Mouse (Mus musculus): ENCODE measurements around the gene Tsku. TPM values are rescaled to one million over a fixed set of nuclear protein-coding genes. Genes with fewer than 3 reads are reported as not detected.

Gene Tsku
- polyA plus RNA-seq, 1 experiment from 2014 or later: 9.3 TPM

GRCm38 (mm10) chr7:98354921-98355310, 6.2 kb downstream of the Tsku start:
- no peak overlapping the region for H3K9ac ChIP-seq
- no peak for ATAC-seq (ENCODE audit: low FRiP score, low read depth)
- 0 out of 2 replicates have a peak overlapping the region, but pooled peaks have one; percentile 5 for H3K27ac ChIP-seq (replicated peaks)
- H3K9me3 ChIP-seq: no peaks in the 10 kb centered on the region
- no peak overlapping the region for H3K4me2 ChIP-seq
- H3K4me3 ChIP-seq: no peak overlapping the region
- WGBS: 53% methylated on average over 4 of the region's 4 CpGs
- H3K36me3 ChIP-seq: peaks cover 4% of the 10 kb centered on the region; the same call in 1 of the 2 replicates
- no peaks in the 10 kb centered on the region for H3K27me3 ChIP-seq
- peaks cover 60% of the 10 kb centered on the region for H3K4me1 ChIP-seq (replicated peaks)

DNA sequence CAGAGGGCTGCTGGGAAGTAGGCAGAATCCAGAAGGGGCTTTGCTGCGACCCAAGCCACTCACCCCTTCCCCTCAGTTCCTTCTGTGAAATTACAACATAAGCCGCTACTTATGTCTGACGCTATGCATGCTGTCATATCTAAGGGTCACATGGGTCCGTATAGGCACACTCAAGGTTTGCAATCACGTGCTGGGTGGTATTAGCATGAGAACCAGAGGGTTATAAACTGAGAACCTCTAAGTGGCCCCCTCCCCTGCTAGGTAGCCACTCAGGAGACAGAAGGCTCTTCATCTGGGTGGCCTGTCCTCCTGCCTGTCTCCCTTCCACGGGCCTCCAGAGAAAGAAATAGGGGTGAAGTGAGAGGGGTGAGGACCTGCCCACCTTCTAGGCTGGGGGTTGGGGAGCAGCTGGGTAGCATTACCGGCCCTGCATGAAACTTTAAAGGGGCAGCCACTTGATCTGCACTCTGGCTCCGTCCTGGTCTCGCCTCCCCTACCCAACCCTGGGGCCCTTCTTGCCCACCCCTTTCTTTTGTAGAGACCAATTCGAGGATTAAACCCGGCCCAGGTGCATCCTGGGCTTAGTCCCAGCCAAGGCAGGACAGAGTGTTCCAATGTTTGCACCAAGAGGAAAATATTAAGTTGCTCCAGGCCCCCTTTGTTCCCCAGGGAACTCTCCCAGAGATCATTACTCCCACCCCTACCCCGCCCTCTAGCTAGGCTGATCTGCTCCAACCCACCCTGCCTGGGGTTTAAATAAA, 6.8 kb downstream of the Tsku start:
- H3K27me3 ChIP-seq: no peaks in the 10 kb centered on the region
- H3K27ac ChIP-seq (replicated peaks): no peak overlapping the region
- no peaks in the 10 kb centered on the region for H3K9me3 ChIP-seq
- 38% methylated on average over 12 of the region's 12 CpGs for WGBS
- H3K4me2 ChIP-seq: no peak overlapping the region
- no peak overlapping the region for H3K4me3 ChIP-seq
- no peak overlapping the region for H3K9ac ChIP-seq
- peaks cover 54% of the 10 kb centered on the region for H3K4me1 ChIP-seq (replicated peaks)
- ATAC-seq (ENCODE audit: low FRiP score, low read depth): no peak; the same call in 1 of the 2 replicates
- peaks cover 4% of the 10 kb centered on the region; the same call in 1 of the 2 replicates for H3K36me3 ChIP-seq

- Histone ChIP-seq H3K9me3 (no peaks in the 10 kb centered on the region), H3K27me3 (no peaks in the 10 kb centered on the region), H3K4me1 (replicated peaks) (peaks cover 47% of the 10 kb centered on the region), H3K36me3 (peaks cover 4% of the 10 kb centered on the region; the same call in 1 of the 2 replicates), H3K4me2 (no peak overlapping the region), H3K9ac (no peak overlapping the region), H3K4me3 (no peak overlapping the region), H3K27ac (replicated peaks) (no peak overlapping the region)
- no peak for ATAC-seq (ENCODE audit: low FRiP score, low read depth)
- WGBS: 82% methylated on average over 5 of the region's 5 CpGs
These were observed 7.5 kb downstream of the Tsku start for GRCm38 (mm10) chr7:98353616-98354015.

DNA sequence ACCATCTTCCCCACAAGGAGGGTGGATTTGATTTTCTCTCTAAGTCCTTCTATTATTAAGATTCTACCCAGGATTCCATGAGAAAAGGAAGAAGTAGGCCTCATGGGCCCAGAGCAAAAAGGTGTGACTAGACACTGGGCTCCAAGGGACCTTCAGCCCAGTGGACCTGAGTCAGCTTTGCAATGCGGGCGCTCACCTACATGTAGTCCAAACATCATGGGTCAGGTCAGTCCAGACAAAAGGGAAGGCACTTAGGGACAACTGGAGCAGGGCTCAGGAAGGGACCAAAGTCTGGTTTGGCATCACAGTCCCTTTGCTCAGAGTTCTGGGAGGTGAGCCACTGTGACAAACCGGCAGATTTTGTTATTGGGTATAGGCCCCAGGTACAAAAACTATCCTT, 9.6 kb downstream of the Tsku start:
- Histone ChIP-seq H3K4me1 (replicated peaks) (peaks cover 30% of the 10 kb centered on the region), H3K4me3 (no peak overlapping the region), H3K36me3 (peaks cover 4% of the 10 kb centered on the region; the same call in 1 of the 2 replicates), H3K9me3 (no peaks in the 10 kb centered on the region), H3K27me3 (no peaks in the 10 kb centered on the region), H3K9ac (no peak overlapping the region), H3K4me2 (no peak overlapping the region), H3K27ac (replicated peaks) (no peak overlapping the region)
- no peak for ATAC-seq (ENCODE audit: low FRiP score, low read depth)
- WGBS: 96% methylated on average over 3 of the region's 3 CpGs

- peaks cover 13% of the 10 kb centered on the region for H3K4me1 ChIP-seq (replicated peaks)
- H3K27ac ChIP-seq (replicated peaks): no peak overlapping the region
- no peaks in the 10 kb centered on the region for H3K27me3 ChIP-seq
- H3K9me3 ChIP-seq: no peaks in the 10 kb centered on the region
- H3K4me2 ChIP-seq: no peak overlapping the region
- WGBS: 90% methylated on average over 6 of the region's 6 CpGs
- peaks cover 4% of the 10 kb centered on the region; the same call in 1 of the 2 replicates for H3K36me3 ChIP-seq
- ATAC-seq (ENCODE audit: low FRiP score, low read depth): no peak
- no peak overlapping the region for H3K9ac ChIP-seq
- no peak overlapping the region for H3K4me3 ChIP-seq
These were observed 11.3 kb downstream of the Tsku start for GRCm38 (mm10) chr7:98349821-98350220.

GRCm38 (mm10) chr7:98349096-98349495, 12.0 kb downstream of the Tsku start:
- Histone ChIP-seq H3K9ac (no peak overlapping the region), H3K4me2 (no peak overlapping the region), H3K4me3 (no peak overlapping the region), H3K4me1 (replicated peaks) (peaks cover 5% of the 10 kb centered on the region), H3K9me3 (no peaks in the 10 kb centered on the region), H3K27ac (replicated peaks) (no peak overlapping the region), H3K36me3 (peaks cover 4% of the 10 kb centered on the region; the same call in 1 of the 2 replicates), H3K27me3 (no peaks in the 10 kb centered on the region)
- ATAC-seq (ENCODE audit: low FRiP score, low read depth): no peak
- 25% methylated on average over 5 of the region's 5 CpGs for WGBS

DNA sequence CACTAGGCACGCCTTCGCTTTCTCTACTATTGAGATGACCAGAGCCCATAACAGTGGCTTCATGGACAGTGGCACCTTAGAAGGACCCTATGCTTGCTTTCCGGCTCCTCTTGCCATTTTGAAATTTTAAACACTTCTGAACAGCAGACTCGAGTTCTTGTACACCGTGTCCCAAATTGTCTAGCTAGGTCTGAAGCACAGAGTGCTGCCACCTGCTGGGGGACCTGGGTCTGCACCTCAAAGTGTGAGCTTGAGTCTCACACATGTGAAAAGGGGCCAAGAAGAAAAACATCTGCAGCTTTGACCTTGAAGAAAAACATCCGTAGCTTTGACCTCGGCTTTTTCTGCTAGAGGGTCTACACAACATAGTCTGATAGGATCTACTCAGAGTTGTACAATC, 13.1 kb downstream of the Tsku start:
- Histone ChIP-seq H3K36me3 (peaks cover 4% of the 10 kb centered on the region; the same call in 1 of the 2 replicates), H3K9ac (no peak overlapping the region), H3K4me1 (replicated peaks) (0 out of 2 replicates have a peak, but pooled peaks cover 2% of the 10 kb centered on the region), H3K27me3 (no peaks in the 10 kb centered on the region), H3K9me3 (no peaks in the 10 kb centered on the region), H3K27ac (replicated peaks) (no peak overlapping the region), H3K4me2 (no peak overlapping the region), H3K4me3 (no peak overlapping the region)
- WGBS: 60% methylated on average over 7 of the region's 7 CpGs
- ATAC-seq (ENCODE audit: low FRiP score, low read depth): no peak

- no peak for ATAC-seq (ENCODE audit: low FRiP score, low read depth)
- H3K9me3 ChIP-seq: no peaks in the 10 kb centered on the region
- H3K4me2 ChIP-seq: no peak overlapping the region
- 89% methylated on average over 5 of the region's 5 CpGs for WGBS
- H3K4me3 ChIP-seq: no peak overlapping the region
- no peak overlapping the region for H3K27ac ChIP-seq (replicated peaks)
- H3K36me3 ChIP-seq: peaks cover 4% of the 10 kb centered on the region; the same call in 1 of the 2 replicates
- no peak overlapping the region for H3K9ac ChIP-seq
- H3K27me3 ChIP-seq: no peaks in the 10 kb centered on the region
- H3K4me1 ChIP-seq (replicated peaks): 0 out of 2 replicates have a peak, but pooled peaks cover 2% of the 10 kb centered on the region
These were observed 13.7 kb downstream of the Tsku start for GRCm38 (mm10) chr7:98347471-98347870.

DNA sequence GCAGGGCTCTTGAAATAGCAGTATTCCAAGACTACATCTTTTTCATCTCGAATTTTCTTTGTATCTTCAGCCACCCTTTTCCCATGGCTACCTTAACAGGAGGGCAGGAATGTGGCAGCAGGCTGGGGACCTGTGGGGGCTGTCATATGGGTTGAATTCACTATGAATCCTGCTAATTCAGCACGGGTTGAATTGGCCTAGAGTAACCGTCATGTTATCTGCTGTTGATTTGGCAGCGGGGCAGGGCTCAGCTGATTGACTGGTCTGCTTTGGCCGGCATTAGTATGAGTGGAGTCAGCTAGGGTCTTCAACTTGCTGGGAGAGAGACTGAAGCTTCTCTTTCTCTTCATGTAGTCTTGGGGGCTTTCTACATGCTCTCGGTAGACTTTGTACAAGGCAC, 16.1 kb downstream of the Tsku start:
- 43% methylated on average over 6 of the region's 6 CpGs for WGBS
- H3K9me3 ChIP-seq: no peaks in the 10 kb centered on the region
- H3K4me1 ChIP-seq (replicated peaks): 0 out of 2 replicates have a peak, but pooled peaks cover 4% of the 10 kb centered on the region
- no peak overlapping the region for H3K4me3 ChIP-seq
- no peak overlapping the region for H3K27ac ChIP-seq (replicated peaks)
- H3K36me3 ChIP-seq: peaks cover 1% of the 10 kb centered on the region; the same call in 1 of the 2 replicates
- no peak overlapping the region for H3K9ac ChIP-seq
- no peak for ATAC-seq (ENCODE audit: low FRiP score, low read depth)
- H3K4me2 ChIP-seq: no peak overlapping the region
- H3K27me3 ChIP-seq: no peaks in the 10 kb centered on the region

DNA sequence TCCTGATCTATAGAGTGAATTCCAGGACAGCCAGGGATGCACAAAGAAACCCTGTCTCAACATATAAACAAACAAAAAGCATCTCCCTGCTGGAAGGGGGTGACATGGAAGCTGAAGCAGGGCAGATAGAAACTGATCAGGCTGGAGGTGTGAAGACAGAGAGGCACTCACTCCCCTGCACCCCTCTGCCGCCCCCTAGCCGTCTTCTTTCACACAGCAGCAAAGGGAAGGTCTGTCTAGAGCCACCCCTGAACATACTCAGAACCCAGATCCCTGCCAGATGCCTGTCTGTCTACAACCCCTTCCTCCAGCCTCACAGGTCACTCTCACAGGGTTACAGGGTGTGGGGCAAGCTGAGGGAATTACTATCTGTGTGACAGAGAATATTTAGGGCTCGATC, 16.8 kb downstream of the Tsku start:
- H3K4me3 ChIP-seq: no peak overlapping the region
- 27% methylated on average over 3 of the region's 3 CpGs for WGBS
- H3K4me2 ChIP-seq: no peak overlapping the region
- H3K9ac ChIP-seq: no peak overlapping the region
- no peaks in the 10 kb centered on the region for H3K9me3 ChIP-seq
- ATAC-seq (ENCODE audit: low FRiP score, low read depth): no peak
- 0 out of 2 replicates have a peak, but pooled peaks cover 4% of the 10 kb centered on the region for H3K4me1 ChIP-seq (replicated peaks)
- H3K27ac ChIP-seq (replicated peaks): no peak overlapping the region
- no peaks in the 10 kb centered on the region for H3K36me3 ChIP-seq
- H3K27me3 ChIP-seq: no peaks in the 10 kb centered on the region

DNA sequence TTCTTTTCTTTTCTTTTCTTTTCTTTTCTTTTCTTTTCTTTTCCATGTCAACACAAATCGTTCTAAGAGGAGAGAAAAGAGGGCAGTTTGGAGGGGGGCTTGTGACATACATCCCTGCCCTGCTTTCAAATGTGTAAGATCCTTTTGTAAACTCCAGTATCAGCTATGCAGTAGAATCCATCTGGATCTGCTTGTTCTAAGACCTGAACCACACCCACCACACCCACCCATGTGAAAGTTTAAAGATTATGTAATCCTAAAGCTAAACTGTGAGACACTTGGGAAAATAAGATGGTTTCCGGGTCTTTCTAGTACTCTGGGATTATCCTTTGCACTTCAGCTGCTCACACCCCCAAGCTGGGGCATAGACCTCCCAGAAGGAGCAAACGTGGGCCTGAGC, 18.9 kb downstream of the Tsku start:
- H3K4me2 ChIP-seq: no peak overlapping the region
- no peaks in the 10 kb centered on the region for H3K36me3 ChIP-seq
- no peaks in the 10 kb centered on the region for H3K9me3 ChIP-seq
- no peak overlapping the region for H3K27ac ChIP-seq (replicated peaks)
- no peak for ATAC-seq (ENCODE audit: low FRiP score, low read depth)
- WGBS: 57% methylated on average over 3 of the region's 3 CpGs
- no peak overlapping the region for H3K9ac ChIP-seq
- no peak overlapping the region for H3K4me3 ChIP-seq
- H3K4me1 ChIP-seq (replicated peaks): 0 out of 2 replicates have a peak, but pooled peaks cover 4% of the 10 kb centered on the region
- no peaks in the 10 kb centered on the region for H3K27me3 ChIP-seq

DNA sequence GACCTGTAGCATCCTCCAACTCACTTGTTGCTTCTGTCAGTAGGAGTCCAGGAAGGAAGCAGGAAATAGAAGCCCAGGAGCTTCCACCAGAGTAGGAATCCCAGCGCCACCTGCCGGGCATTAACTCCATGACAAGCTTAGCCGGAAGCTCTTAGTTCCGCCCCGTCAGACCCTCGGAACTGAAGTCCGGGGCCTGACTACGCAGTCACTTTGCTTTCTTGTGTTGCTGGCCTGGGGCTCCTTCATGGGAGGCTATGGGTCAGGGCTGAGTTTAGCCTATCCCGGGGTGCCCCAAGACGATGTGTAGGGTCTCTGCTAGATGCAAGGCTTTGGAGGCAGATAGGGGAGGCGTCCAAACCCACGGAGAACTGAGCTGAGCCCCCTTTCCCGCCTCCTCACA, 19.7 kb downstream of the Tsku start:
- Histone ChIP-seq H3K27me3 (no peaks in the 10 kb centered on the region), H3K36me3 (no peaks in the 10 kb centered on the region), H3K9ac (peak overlapping the region; percentile 44), H3K4me1 (replicated peaks) (0 out of 2 replicates have a peak, but pooled peaks cover 4% of the 10 kb centered on the region), H3K27ac (replicated peaks) (no peak overlapping the region), H3K4me3 (peak overlapping the region; percentile 33), H3K9me3 (no peaks in the 10 kb centered on the region), H3K4me2 (peak overlapping the region; percentile 66)
- peak; percentile 53; the same call in 1 of the 2 replicates for ATAC-seq (ENCODE audit: low FRiP score, low read depth)
- WGBS: 6% methylated on average over 13 of the region's 13 CpGs
